Mouse (Mus musculus) limb, embryonic 11.5 days (tissue): ENCODE data around the gene 4930558K02Rik. TPM values are rescaled to one million over a fixed set of nuclear protein-coding genes. Genes with fewer than 3 reads are reported as not detected.

Experiments used
- ATAC-seq: fragments of 200-750 bp; cut with Nextera tagmentation; 2 replicates; pipeline ENCODE4 v1.8.0; 2017; ENCODE audit warnings: low read depth; ENCODE audit not compliant: insufficient number of reproducible peaks, low FRiP score, low TSS enrichment
- DNase-seq: peaks from one replicate; pipeline ENCODE4 v3.0.0-alpha.2; 2015; ENCODE audit warnings: low spot score
- H3K27ac ChIP-seq: fragments of 300-500 bp; sonication (generic); replicated peaks from 2 replicates; pipeline ENCODE4 v1.5.1; 2014; ENCODE audit warnings: low read depth, mild to moderate bottlenecking, low read length
- H3K27me3 ChIP-seq: fragments of 300-500 bp; sonication (generic); 2 replicates; pipeline ENCODE4 v1.6.1; 2014; ENCODE audit warnings: mild to moderate bottlenecking, low read length, mixed read lengths; ENCODE audit not compliant: control insufficient read depth, insufficient read depth
- H3K36me3 ChIP-seq: fragments of 300-500 bp; sonication (generic); 2 replicates; pipeline ENCODE4 v1.6.1; 2014; ENCODE audit warnings: mild to moderate bottlenecking, low read length, moderate library complexity, mixed read lengths; ENCODE audit not compliant: control insufficient read depth, insufficient read depth
- H3K4me1 ChIP-seq: fragments of 300-500 bp; sonication (generic); 2 replicates; pipeline ENCODE4 v1.6.1; 2014; ENCODE audit warnings: low read length, mixed read lengths; ENCODE audit not compliant: control insufficient read depth, insufficient read depth
- H3K4me2 ChIP-seq: fragments of 300-500 bp; sonication (generic); 2 replicates; pipeline ENCODE4 v1.6.1; 2014; ENCODE audit warnings: low read depth, mild to moderate bottlenecking, moderate library complexity; ENCODE audit not compliant: severe bottlenecking
- H3K4me3 ChIP-seq: fragments of 300-500 bp; sonication (generic); 2 replicates; pipeline ENCODE4 v1.5.1; 2014; ENCODE audit warnings: low read depth, low read length
- H3K9ac ChIP-seq: fragments of 300-500 bp; sonication (generic); 2 replicates; pipeline ENCODE4 v1.6.1; 2014; ENCODE audit warnings: mild to moderate bottlenecking, low read length
- H3K9me3 ChIP-seq: fragments of 300-500 bp; sonication (generic); 2 replicates; pipeline ENCODE4 v1.6.1; 2016; ENCODE audit warnings: low read length; ENCODE audit not compliant: control insufficient read depth
- WGBS: fragments of 180-500 bp; shearing (Covaris S2); extraction: QIAGEN DNeasy Blood & Tissue Kit; methylation state at CpG from one replicate; pipeline ENCODE4 v1.1.7; 2014; 5-methylcytosine and 5-hydroxymethylcytosine counted together
- polyA plus RNA-seq: library from polyadenylated mRNA; unstranded; fragments of >200 nt; fragmentation: Nextera tagmentation; extraction: Ambion mirVana; gene quantifications from 2 replicates; pipeline ENCODE4 v1.2.1, GENCODE M21; 2014

Gene 4930558K02Rik
- polyA plus RNA-seq, 1 experiment from 2014 or later: not detected

DNA sequence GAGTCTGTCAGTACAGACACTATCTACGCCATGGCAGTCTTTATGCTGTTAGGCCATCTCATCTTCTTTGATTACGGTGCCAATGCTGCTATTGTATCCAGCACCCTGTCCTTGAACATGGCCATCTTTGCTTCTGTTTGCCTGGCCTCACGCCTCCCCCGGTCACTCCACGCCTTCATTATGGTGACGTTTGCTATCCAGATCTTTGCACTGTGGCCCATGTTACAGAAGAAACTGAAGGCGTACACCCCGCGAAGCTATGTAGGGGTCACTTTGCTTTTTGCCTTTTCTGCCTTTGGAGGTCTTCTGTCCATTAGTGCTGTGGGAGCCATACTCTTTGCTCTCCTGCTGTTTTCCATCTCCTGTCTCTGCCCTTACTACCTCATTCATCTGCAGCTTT lies 8.6 kb downstream of the 4930558K02Rik start:
- Histone ChIP-seq H3K4me1 (peaks cover 5% of the 10 kb centered on the region; the same call in 1 of the 2 replicates), H3K36me3 (no peaks in the 10 kb centered on the region), H3K27ac (no peak overlapping the region), H3K4me2 (0 out of 2 replicates have a peak overlapping the region, but pooled peaks have one; percentile 5), H3K9me3 (no peaks in the 10 kb centered on the region; the same call in 1 of the 2 replicates), H3K9ac (no peak overlapping the region), H3K27me3 (no peaks in the 10 kb centered on the region), H3K4me3 (no peak overlapping the region)
- DNase-seq (no peak), ATAC-seq (no peak)
- WGBS: 98% methylated on average over 9 of the region's 9 CpGs

DNA sequence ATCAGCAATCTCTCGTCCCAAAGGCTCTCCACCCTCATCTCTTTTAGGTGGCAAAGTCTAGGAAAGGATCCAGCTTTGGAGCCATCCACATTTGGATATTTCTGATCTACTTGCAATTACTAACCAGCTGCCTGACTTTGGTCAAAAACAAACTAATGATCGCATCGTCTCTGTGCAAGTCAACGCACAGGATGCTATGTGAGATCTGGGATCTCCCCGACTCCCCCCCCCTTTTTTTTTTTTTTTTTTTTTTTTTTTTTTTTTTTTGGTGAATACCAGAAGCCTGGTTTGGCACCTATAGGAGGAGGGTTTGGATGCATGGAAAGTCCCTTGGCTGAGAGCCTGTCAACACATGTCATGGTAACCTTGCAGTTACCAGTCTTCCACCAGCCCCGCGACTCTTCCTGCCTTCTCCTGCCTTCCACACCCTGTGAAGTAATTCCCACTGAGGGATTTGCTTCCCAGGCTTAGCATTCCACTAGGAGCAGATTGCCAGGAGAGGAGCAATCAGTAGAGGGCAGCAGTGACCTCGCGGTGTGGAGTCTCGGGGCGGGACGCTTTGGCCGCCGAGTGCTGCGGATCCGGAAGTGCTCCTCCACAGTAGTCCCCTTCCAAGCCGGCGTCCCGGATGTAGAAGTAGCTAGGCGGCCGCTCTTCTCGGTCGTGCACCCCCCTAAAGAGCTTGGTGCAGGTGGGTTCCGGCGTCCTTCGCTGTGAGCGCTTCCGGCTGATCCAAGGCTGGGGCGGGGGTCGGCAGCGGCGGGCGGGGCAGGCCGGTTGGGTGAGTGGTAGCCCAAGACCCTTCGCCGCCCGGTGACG lies 10.6 kb downstream of the 4930558K02Rik start, which contains the start of gene Pigc:
Pigc (plus strand) TSS at position 598 of the 819 bp plus-strand sequence.
- 4% methylated on average over 38 of the region's 38 CpGs for WGBS
- Histone ChIP-seq H3K4me3 (peak within 1 kb of the TSS; percentile 47), H3K4me2 (peak within 1 kb of the TSS; percentile 60), H3K9me3 (no peaks in the 10 kb centered on the region; the same call in 1 of the 2 replicates), H3K4me1 (no peaks in the 10 kb centered on the region), H3K9ac (peak within 1 kb of the TSS; percentile 71), H3K27ac (peak within 1 kb of the TSS; percentile 23), H3K27me3 (no peaks in the 10 kb centered on the region), H3K36me3 (no peaks in the 10 kb centered on the region)
- ATAC-seq (peak; percentile 96), DNase-seq (peak; percentile 94)

DNA sequence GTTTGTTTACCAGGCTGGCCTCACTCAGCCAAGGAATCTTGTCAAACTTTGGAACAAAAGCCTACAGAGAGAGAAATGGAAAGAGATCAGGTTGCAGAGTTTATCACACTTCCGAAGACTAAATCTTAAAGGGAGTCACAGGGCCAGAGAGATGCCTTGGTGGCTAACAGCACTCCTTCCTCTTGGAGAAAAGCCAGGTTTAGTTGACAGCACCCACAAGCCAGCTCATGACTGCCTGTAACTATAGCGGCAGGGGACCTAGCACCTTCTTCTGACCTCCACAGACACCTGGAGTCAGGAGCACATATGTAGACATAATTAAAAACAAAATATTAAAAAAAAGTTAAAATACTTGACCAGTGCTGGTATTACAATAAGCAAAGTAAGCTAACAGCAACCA lies 11.5 kb downstream of the 4930558K02Rik start:
- 77% methylated on average over 2 of the region's 2 CpGs for WGBS
- no peak for DNase-seq

DNA sequence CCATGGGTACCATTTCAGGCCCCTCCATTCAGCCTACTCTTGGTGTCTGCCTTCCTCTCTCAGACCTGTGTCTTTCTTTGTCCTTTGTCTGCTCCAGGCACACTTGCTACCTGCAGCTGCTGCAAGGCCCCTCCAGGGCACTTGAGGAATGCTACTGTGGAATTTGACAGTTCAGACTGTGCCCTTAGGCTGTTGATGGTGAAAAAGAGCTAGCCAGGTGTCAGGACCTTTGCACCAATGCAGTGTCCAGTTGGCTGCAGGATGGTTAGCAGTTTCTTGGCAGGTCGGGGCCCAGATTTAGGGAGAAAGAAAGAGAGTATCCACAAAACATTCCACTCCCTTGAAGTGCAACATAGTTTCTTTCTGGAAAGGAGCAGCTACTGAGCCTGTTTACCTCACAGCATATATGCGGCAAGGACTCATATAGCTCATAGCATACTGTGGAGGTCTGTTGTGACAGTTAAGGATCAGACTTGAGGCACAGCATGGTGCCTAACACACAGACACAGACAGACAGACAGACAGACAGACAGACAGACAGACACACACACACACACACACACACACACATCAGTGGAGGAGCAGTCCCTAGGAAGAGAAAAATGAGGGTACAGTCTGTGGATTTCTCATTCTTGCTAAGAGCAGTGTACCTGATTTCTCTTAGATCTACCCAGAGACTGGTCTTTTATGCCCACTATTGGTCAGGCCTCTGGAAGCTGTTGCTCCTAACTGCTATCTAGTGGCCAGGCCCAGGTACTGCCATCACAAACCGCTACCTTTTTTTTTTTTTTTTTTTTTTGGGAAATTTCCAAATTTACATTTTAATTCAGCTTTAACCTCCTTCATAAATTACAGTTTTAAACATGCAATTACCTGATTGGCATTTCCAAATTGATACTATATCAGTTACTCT lies 16.7 kb downstream of the 4930558K02Rik start:
- H3K4me3 ChIP-seq: no peak overlapping the region
- H3K9me3 ChIP-seq: no peaks in the 10 kb centered on the region
- H3K4me1 ChIP-seq: peaks cover 4% of the 10 kb centered on the region; the same call in 1 of the 2 replicates
- no peak overlapping the region for H3K4me2 ChIP-seq
- 0 out of 2 replicates have a peak overlapping the region, but pooled peaks have one; percentile 12 for H3K9ac ChIP-seq
- H3K27me3 ChIP-seq: no peaks in the 10 kb centered on the region
- ATAC-seq (peak; percentile 71), DNase-seq (peak; percentile 36)
- 64% methylated on average over 3 of the region's 3 CpGs for WGBS
- no peaks in the 10 kb centered on the region for H3K36me3 ChIP-seq
- H3K27ac ChIP-seq: no peak overlapping the region; the same call in 1 of the 2 replicates

More for the DNA sequence above, 11.5 kb downstream of the 4930558K02Rik start:
- Histone ChIP-seq H3K9ac (no peak overlapping the region), H3K9me3 (no peaks in the 10 kb centered on the region; the same call in 1 of the 2 replicates), H3K4me1 (no peaks in the 10 kb centered on the region), H3K27ac (no peak overlapping the region), H3K27me3 (no peaks in the 10 kb centered on the region), H3K36me3 (no peaks in the 10 kb centered on the region), H3K4me3 (no peak overlapping the region), H3K4me2 (no peak overlapping the region)
- no peak for ATAC-seq

DNA sequence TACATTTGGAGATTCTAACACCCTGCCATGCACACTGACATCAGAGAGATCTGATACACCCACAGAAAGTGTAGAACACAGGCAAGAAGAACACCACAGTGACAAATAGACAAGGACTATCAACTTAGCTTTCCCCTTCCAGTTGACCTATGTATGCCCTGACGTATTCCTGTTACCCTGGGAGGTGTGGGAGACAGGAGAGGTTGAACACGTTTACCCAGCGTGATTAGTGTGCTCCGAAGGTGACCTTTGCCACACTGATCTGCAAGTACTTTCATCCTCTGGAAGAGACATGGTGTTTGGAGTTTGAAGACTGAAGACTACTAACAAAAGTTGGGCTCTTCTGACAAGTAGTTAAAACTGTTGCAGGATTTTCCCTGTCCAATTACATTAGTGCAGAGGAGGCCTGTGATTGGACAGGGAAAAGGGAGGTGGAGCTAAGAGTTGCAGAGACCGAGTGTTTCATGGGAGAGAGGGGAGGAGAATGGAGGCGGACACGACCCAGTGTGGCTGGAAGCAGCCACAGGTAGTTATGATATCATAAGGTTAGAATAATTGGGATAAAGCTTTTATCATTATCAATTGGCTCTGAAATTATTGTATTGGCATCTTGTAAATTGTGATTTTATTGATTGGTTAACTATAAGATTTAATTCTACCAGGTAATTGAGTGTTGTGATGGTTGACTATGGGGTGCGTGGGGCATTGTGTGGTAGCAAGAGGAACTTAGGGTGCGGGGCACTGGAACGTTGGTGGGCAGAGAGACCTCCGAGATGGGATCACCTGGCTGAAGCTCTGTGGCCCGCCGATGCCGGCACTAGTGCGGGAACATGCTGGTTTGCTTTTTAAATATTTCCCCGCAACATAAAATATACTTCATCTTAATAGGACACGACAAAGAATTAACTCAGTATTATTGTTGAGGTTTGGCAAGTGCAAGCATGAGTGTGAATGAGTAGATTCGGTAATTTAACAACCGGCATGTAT lies 21.2 kb downstream of the 4930558K02Rik start:
- no peak overlapping the region for H3K27ac ChIP-seq
- DNase-seq: peak; percentile 9
- no peak overlapping the region for H3K4me3 ChIP-seq
- H3K9ac ChIP-seq: no peak overlapping the region
- ATAC-seq: no peak
- H3K4me1 ChIP-seq: peaks cover 4% of the 10 kb centered on the region; the same call in 1 of the 2 replicates
- H3K9me3 ChIP-seq: no peaks in the 10 kb centered on the region
- WGBS: 75% methylated on average over 19 of the region's 19 CpGs
- no peak overlapping the region for H3K4me2 ChIP-seq
- no peaks in the 10 kb centered on the region for H3K27me3 ChIP-seq
- no peaks in the 10 kb centered on the region for H3K36me3 ChIP-seq

DNA sequence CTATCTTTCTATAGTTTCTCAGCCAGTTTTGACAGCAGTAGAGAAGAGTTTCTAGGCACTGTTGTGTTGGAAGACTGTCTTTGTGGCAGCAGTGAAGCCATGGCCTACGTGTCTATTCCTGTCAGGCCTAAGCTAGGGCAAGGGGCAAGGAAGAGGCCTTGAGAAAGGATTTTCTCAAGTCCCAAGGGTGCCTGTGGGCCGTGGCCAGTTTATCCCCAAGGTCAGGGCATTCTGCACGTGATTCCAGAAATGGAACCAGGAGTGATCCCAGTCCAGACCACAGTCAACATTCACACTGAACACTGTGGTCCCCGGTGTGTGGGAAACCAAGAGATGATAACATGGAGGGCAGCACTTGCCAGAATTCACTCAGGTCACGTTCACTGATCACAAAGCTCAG lies 23.6 kb downstream of the 4930558K02Rik start:
- no peak overlapping the region for H3K9ac ChIP-seq
- no peaks in the 10 kb centered on the region for H3K9me3 ChIP-seq
- DNase-seq (peak; percentile 11), ATAC-seq (no peak)
- H3K4me3 ChIP-seq: no peak overlapping the region
- no peaks in the 10 kb centered on the region for H3K36me3 ChIP-seq
- H3K4me2 ChIP-seq: no peak overlapping the region
- H3K4me1 ChIP-seq: no peaks in the 10 kb centered on the region
- no peak overlapping the region for H3K27ac ChIP-seq
- H3K27me3 ChIP-seq: no peaks in the 10 kb centered on the region
- WGBS: 76% methylated on average over 5 of the region's 5 CpGs

DNA sequence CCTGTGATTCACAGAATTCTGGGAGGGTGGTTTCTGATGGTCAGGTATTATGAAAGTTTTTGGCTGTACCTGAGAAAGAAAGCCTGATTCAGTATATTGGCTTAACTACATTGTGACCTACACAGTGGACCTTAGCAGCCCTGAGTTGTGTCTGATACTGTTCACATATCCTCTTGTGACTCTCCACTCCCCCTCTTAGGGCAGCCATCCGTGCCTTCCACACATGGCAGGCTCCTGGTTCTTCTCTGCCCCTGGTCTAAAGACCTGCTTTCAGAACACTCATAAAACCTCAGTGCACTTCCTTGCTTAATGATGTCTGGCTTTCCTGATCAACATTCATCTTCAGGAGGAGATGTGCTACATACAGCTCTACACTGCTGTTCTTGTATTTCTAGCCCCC lies 26.8 kb downstream of the 4930558K02Rik start:
- Histone ChIP-seq H3K4me1 (no peaks in the 10 kb centered on the region), H3K27me3 (no peaks in the 10 kb centered on the region), H3K27ac (no peak overlapping the region), H3K4me2 (no peak overlapping the region), H3K4me3 (no peak overlapping the region), H3K9ac (no peak overlapping the region), H3K9me3 (no peaks in the 10 kb centered on the region), H3K36me3 (no peaks in the 10 kb centered on the region)
- ATAC-seq: no peak
- 32% methylated on average over 1 of the region's 1 CpGs for WGBS
- DNase-seq: peak; percentile 15
